In genomic region chr5:65175035-65175917, GRCm38 (mm10) we compare ENCODE assay signal across 8 mouse cellular contexts. TPM values are rescaled to one million over a fixed set of nuclear protein-coding genes. Genes with fewer than 3 reads are reported as not detected.
DNase-seq lines count a peak whose midpoint lies in the region; ATAC-seq and TF ChIP-seq lines count a peak whose summit lies in the region.

No protein-coding gene starts in this region.

- no peak overlapping the region for H3K9ac ChIP-seq in midbrain, embryonic 13.5 days (replicated peaks)

- no peaks in the 10 kb centered on the region for H3K36me3 ChIP-seq in midbrain, embryonic 13.5 days

- WGBS in midbrain, embryonic 13.5 days, result 58% methylated on average over 26 of the region's 26 CpGs

- H3K27ac ChIP-seq in midbrain, embryonic 13.5 days, result peak overlapping the region; percentile 69

- peak overlapping the region; percentile 32 for H3K4me2 ChIP-seq in midbrain, embryonic 13.5 days (replicated peaks)

- no peak for TF ChIP-seq CTCF in brain, embryonic 14.5 days (IDR thresholded peaks at IDR 0.05; ENCODE audit: borderline replicate concordance, extremely low read depth, insufficient read depth, insufficient read length)

- peaks cover 24% of the 10 kb centered on the region for H3K4me1 ChIP-seq in midbrain, embryonic 13.5 days (replicated peaks)

- 0 out of 2 replicates have a peak overlapping the region, but pooled peaks have one; percentile 0 for H3K4me3 ChIP-seq in midbrain, embryonic 13.5 days (replicated peaks)

- no peak for TF ChIP-seq POLR2A in brain, embryonic 14.5 days (IDR thresholded peaks at IDR 0.05; ENCODE audit: borderline replicate concordance, extremely low read depth, insufficient read depth, insufficient read length, poor library complexity, severe bottlenecking)

- H3K27me3 ChIP-seq in midbrain, embryonic 13.5 days, result no peaks in the 10 kb centered on the region

- DNase-seq in cerebellum, postnatal 4 days (ENCODE audit: low spot score in 2 of 2), result no peak
- DNase-seq in brain, embryonic 14.5 days (ENCODE audit: low read depth), result peak; percentile 86
- peak; percentile 80 to 88 for DNase-seq in frontal cortex, adult 2 months (ENCODE audit: extremely low spot score in 1 of 2, low spot score in 1 of 2)
- DNase-seq in layer of hippocampus, postnatal 36 days, result peak; percentile 64 to 65
- no peak for DNase-seq in thymus, postnatal 10 days (ENCODE audit: low spot score in 2 of 2)

- no peaks in the 10 kb centered on the region for H3K9me3 ChIP-seq in midbrain, embryonic 13.5 days

- ATAC-seq in cerebellum, adult (ENCODE audit: insufficient number of reproducible peaks, low FRiP score, low TSS enrichment), result peak; percentile 84
- peak; percentile 84 for ATAC-seq in midbrain, embryonic 13.5 days
- ATAC-seq in megakaryocyte, adult 5-6 weeks (ENCODE audit: poor library complexity, severe bottlenecking), result no peak

RNA-seq across cellular contexts. Expression of gene Wdr19, which starts 24.2 kb away (rescaled TPM):
- polyA plus RNA-seq in brain, embryonic 14.5 days (2012; rRNA removed), result 14.7 and 16.7 TPM in 2 replicates
- 17.5 and 20.7 TPM in 2 replicates for polyA plus RNA-seq in frontal cortex, adult 2 months (2012; rRNA removed)
- 10 to 100 TPM; 19.4 to 21.2 TPM for total RNA-seq in layer of hippocampus, postnatal 36 days (2021)
- polyA plus RNA-seq in midbrain, embryonic 13.5 days (2015; fragmentation: Nextera tagmentation; extraction: Ambion mirVana), result 13.4 and 13.8 TPM in 2 replicates
- total RNA-seq in megakaryocyte, adult 5-6 weeks (2015), result 0.36 and 0.89 TPM in 2 replicates
- 0.37 and 1.6 TPM in 2 replicates for total RNA-seq in megakaryocyte, adult 5-6 weeks (2017)

Comparison
In these comparisons a context has a peak if more than half of its experiments do, and no peak if none do; other contexts are left out.
1. DNase-seq: peak in brain, embryonic 14.5 days (single experiment), frontal cortex, adult 2 months (2 of 2) and layer of hippocampus, postnatal 36 days (2 of 2); none in cerebellum, postnatal 4 days (0 of 2) and thymus, postnatal 10 days (0 of 2).